Mouse (Mus musculus): ENCODE results near the gene Fbxw7. TPM values are rescaled to one million over a fixed set of nuclear protein-coding genes. Genes with fewer than 3 reads are reported as not detected.

The Fbxw7 gene
- 10.0 and 13.4 TPM in 2 replicates for polyA plus RNA-seq (2016; fragmentation: Nextera tagmentation; extraction: Ambion mirVana)

GRCm38 (mm10) chr3:84814762-84815381 is at the start of gene Fbxw7:
Gene Fbxw7 (plus strand): TSS chr3:84815268.
- no peak for DNase-seq (ENCODE audit: low spot score)
- Histone ChIP-seq H3K27me3 (ENCODE audit: insufficient read depth, poor library complexity, severe bottlenecking) (no peaks in the 10 kb centered on the region), H3K36me3 (peaks cover 11% of the 10 kb centered on the region; the same call in 1 of the 2 replicates), H3K9me3 (no peaks in the 10 kb centered on the region), H3K27ac (peak within 1 kb of the TSS; percentile 91), H3K4me1 (replicated peaks) (peaks cover 31% of the 10 kb centered on the region), H3K4me3 (peak within 1 kb of the TSS; percentile 98)
- WGBS: under 1% methylated on average over 73 of the region's 76 CpGs

GRCm38 (mm10) chr3:84768940-84769339 is 46.1 kb upstream of the Fbxw7 start:
- Histone ChIP-seq H3K36me3 (no peaks in the 10 kb centered on the region), H3K9me3 (no peaks in the 10 kb centered on the region), H3K4me1 (replicated peaks) (no peaks in the 10 kb centered on the region), H3K27me3 (ENCODE audit: insufficient read depth, poor library complexity, severe bottlenecking) (no peaks in the 10 kb centered on the region), H3K4me3 (no peak overlapping the region), H3K27ac (no peak overlapping the region)
- no peak for DNase-seq (ENCODE audit: low spot score)
- WGBS: 88% methylated on average over 4 of the region's 4 CpGs

- Histone ChIP-seq H3K9me3 (no peaks in the 10 kb centered on the region), H3K4me1 (replicated peaks) (no peaks in the 10 kb centered on the region), H3K27me3 (ENCODE audit: insufficient read depth, poor library complexity, severe bottlenecking) (no peaks in the 10 kb centered on the region), H3K36me3 (no peaks in the 10 kb centered on the region), H3K27ac (no peak overlapping the region), H3K4me3 (no peak overlapping the region)
- no peak for DNase-seq (ENCODE audit: low spot score)
- 86% methylated on average over 6 of the region's 6 CpGs for WGBS
Measured at GRCm38 (mm10) chr3:84769411-84769810, 45.7 kb upstream of the Fbxw7 start.

DNA sequence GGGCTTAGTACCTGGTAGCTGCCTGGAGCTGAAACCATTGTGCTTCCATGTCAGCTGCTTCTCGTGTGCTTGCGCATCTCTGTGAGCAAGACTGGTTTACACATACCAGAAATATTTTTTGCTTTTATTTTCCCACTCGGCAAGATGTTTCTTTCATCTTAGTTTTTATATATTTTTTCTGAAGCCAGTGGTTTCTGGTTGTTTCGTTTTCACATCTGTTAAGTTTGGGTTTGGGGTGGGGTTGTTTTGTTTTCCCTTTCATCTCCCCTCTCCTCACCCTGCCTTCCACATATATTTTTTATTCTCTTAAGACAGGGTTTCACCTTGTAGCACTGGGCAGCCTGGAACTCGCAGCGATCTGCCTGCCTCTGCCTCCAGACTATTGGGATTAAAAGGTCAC is 44.5 kb upstream of the Fbxw7 start:
- Histone ChIP-seq H3K27ac (no peak overlapping the region), H3K36me3 (no peaks in the 10 kb centered on the region), H3K4me3 (no peak overlapping the region), H3K4me1 (replicated peaks) (no peaks in the 10 kb centered on the region), H3K27me3 (ENCODE audit: insufficient read depth, poor library complexity, severe bottlenecking) (no peaks in the 10 kb centered on the region), H3K9me3 (no peaks in the 10 kb centered on the region)
- 94% methylated on average over 6 of the region's 6 CpGs for WGBS
- no peak for DNase-seq (ENCODE audit: low spot score)

GRCm38 (mm10) chr3:84771980-84772379 is 43.1 kb upstream of the Fbxw7 start:
- WGBS: 61% methylated on average over 2 of the region's 2 CpGs
- H3K36me3 ChIP-seq: no peaks in the 10 kb centered on the region
- H3K4me1 ChIP-seq (replicated peaks): no peaks in the 10 kb centered on the region
- no peak for DNase-seq (ENCODE audit: low spot score)
- H3K27ac ChIP-seq: no peak overlapping the region
- no peaks in the 10 kb centered on the region for H3K27me3 ChIP-seq (ENCODE audit: insufficient read depth, poor library complexity, severe bottlenecking)
- H3K4me3 ChIP-seq: no peak overlapping the region
- no peaks in the 10 kb centered on the region for H3K9me3 ChIP-seq

GRCm38 (mm10) chr3:84774246-84775066 is 40.6 kb upstream of the Fbxw7 start:
- Histone ChIP-seq H3K9me3 (no peaks in the 10 kb centered on the region), H3K27ac (no peak overlapping the region), H3K36me3 (no peaks in the 10 kb centered on the region), H3K27me3 (ENCODE audit: insufficient read depth, poor library complexity, severe bottlenecking) (no peaks in the 10 kb centered on the region), H3K4me3 (no peak overlapping the region), H3K4me1 (replicated peaks) (no peaks in the 10 kb centered on the region)
- WGBS: 64% methylated on average over 8 of the region's 8 CpGs
- no peak for DNase-seq (ENCODE audit: low spot score)

GRCm38 (mm10) chr3:84775067-84775423 is 40.0 kb upstream of the Fbxw7 start:
- Histone ChIP-seq H3K9me3 (no peaks in the 10 kb centered on the region), H3K4me1 (replicated peaks) (no peaks in the 10 kb centered on the region), H3K27ac (no peak overlapping the region), H3K27me3 (ENCODE audit: insufficient read depth, poor library complexity, severe bottlenecking) (no peaks in the 10 kb centered on the region), H3K4me3 (no peak overlapping the region), H3K36me3 (no peaks in the 10 kb centered on the region)
- DNase-seq (ENCODE audit: low spot score): no peak
- WGBS: 89% methylated on average over 6 of the region's 6 CpGs

- H3K4me3 ChIP-seq: no peak overlapping the region
- no peak overlapping the region for H3K27ac ChIP-seq
- H3K4me1 ChIP-seq (replicated peaks): no peaks in the 10 kb centered on the region
- no peak for DNase-seq (ENCODE audit: low spot score)
- H3K27me3 ChIP-seq (ENCODE audit: insufficient read depth, poor library complexity, severe bottlenecking): no peaks in the 10 kb centered on the region
- no peaks in the 10 kb centered on the region for H3K9me3 ChIP-seq
- WGBS: 84% methylated on average over 4 of the region's 4 CpGs
- H3K36me3 ChIP-seq: no peaks in the 10 kb centered on the region
Measured at GRCm38 (mm10) chr3:84775577-84775976, 39.5 kb upstream of the Fbxw7 start.

DNA sequence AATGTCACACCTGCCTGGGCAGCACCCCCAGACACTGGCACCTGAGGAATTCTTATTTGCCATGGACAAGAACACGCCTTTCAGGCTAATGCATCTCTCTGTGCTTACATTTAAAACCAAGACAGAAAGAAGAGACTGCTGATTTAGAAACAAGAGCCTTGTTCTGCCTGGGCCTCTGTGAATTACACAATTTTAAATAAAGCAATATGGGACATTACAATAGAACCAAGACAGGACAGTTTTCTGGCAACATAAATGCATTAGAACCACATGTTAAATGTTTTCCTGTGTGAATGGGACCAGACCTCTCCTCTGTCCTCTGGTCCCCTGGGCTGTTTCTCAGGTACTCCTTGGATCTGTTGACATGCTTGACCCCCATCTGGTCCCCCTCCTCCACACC is 39.0 kb upstream of the Fbxw7 start:
- no peak overlapping the region for H3K27ac ChIP-seq

GRCm38 (mm10) chr3:84787914-84788313 is 27.2 kb upstream of the Fbxw7 start:
- WGBS: 92% methylated on average over 4 of the region's 4 CpGs
- H3K27me3 ChIP-seq (ENCODE audit: insufficient read depth, poor library complexity, severe bottlenecking): no peaks in the 10 kb centered on the region
- no peak for DNase-seq (ENCODE audit: low spot score)
- no peaks in the 10 kb centered on the region for H3K36me3 ChIP-seq
- H3K9me3 ChIP-seq: peaks cover 15% of the 10 kb centered on the region
- no peaks in the 10 kb centered on the region for H3K4me1 ChIP-seq (replicated peaks)
- H3K27ac ChIP-seq: no peak overlapping the region
- no peak overlapping the region for H3K4me3 ChIP-seq

More for the DNA sequence above, 39.0 kb upstream of the Fbxw7 start:
- WGBS: 80% methylated on average over 1 of the region's 1 CpGs
- no peak for DNase-seq (ENCODE audit: low spot score)
- Histone ChIP-seq H3K36me3 (no peaks in the 10 kb centered on the region), H3K9me3 (no peaks in the 10 kb centered on the region), H3K27me3 (ENCODE audit: insufficient read depth, poor library complexity, severe bottlenecking) (no peaks in the 10 kb centered on the region), H3K4me3 (no peak overlapping the region), H3K4me1 (replicated peaks) (no peaks in the 10 kb centered on the region)

DNA sequence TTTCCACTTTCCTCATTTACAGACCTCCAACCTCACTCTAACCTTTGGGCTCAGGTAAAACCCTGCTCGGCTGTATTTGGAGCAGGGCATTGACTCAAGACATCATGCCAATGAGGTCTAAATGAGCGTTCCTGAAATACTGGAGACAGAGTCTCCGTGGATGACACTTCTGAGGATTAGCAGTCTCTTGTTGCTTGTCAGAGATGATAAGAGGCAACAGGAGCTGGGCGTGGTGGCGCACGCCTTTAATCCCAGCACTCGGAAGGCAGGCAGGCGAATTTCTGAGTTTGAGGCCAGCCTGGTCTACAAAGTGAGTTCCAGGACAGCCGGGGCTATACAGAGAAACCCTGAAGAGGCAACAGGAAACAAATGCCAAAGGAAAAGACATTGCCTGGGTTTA is 11.0 kb upstream of the Fbxw7 start:
- Histone ChIP-seq H3K9me3 (no peaks in the 10 kb centered on the region), H3K4me1 (replicated peaks) (no peaks in the 10 kb centered on the region), H3K4me3 (no peak overlapping the region), H3K27me3 (ENCODE audit: insufficient read depth, poor library complexity, severe bottlenecking) (no peaks in the 10 kb centered on the region), H3K36me3 (no peaks in the 10 kb centered on the region), H3K27ac (no peak overlapping the region)
- DNase-seq (ENCODE audit: low spot score): no peak
- WGBS: 79% methylated on average over 9 of the region's 9 CpGs

DNA sequence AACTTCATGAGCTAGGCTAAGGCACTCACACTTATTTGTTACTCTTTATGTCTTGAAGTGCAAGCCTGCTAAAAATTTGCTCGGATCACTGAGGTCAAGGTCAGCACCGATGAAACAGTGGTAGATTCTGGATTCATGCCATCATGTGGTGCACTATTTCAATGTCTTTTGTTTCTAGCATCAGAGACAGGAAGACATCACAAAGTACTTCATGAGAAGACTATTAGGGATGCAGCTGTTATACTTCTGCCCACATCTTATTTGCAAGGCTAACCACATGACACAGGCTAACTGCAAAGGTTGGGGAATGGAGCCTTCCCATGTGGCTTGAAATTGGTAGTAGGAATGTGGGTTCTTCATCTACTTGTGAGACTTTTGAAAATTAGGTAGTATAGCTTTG is 8.9 kb upstream of the Fbxw7 start:
- no peaks in the 10 kb centered on the region for H3K9me3 ChIP-seq
- no peaks in the 10 kb centered on the region for H3K4me1 ChIP-seq (replicated peaks)
- H3K27me3 ChIP-seq (ENCODE audit: insufficient read depth, poor library complexity, severe bottlenecking): no peaks in the 10 kb centered on the region
- no peak overlapping the region for H3K4me3 ChIP-seq
- H3K27ac ChIP-seq: no peak overlapping the region
- DNase-seq (ENCODE audit: low spot score): no peak
- WGBS: 86% methylated on average over 2 of the region's 2 CpGs
- H3K36me3 ChIP-seq: no peaks in the 10 kb centered on the region

GRCm38 (mm10) chr3:84807826-84808225 is 7.2 kb upstream of the Fbxw7 start:
- H3K36me3 ChIP-seq: no peaks in the 10 kb centered on the region
- 77% methylated on average over 3 of the region's 3 CpGs for WGBS
- H3K27ac ChIP-seq: no peak overlapping the region
- no peaks in the 10 kb centered on the region for H3K9me3 ChIP-seq
- no peak overlapping the region for H3K4me3 ChIP-seq
- H3K4me1 ChIP-seq (replicated peaks): peaks cover 5% of the 10 kb centered on the region
- H3K27me3 ChIP-seq (ENCODE audit: insufficient read depth, poor library complexity, severe bottlenecking): no peaks in the 10 kb centered on the region
- DNase-seq (ENCODE audit: low spot score): no peak
